Mouse (Mus musculus) liver, postnatal 0 days (tissue): ENCODE measurements at regions not wholly inside any gene's neighbourhood (a gene's known extent, or its start where the extent isn't known, plus 50 kb on each side); places are given as distances from the start of the nearest gene placed in this dataset.

Source experiments
- ATAC-seq: fragments of 200-750 bp; cut with Nextera tagmentation; 2 replicates; pipeline ENCODE4 v1.8.0; 2017; ENCODE audit warnings: mild to moderate bottlenecking, moderate library complexity
- DNase-seq: peaks from one replicate; pipeline ENCODE4 v3.0.0-alpha.2; 2016
- H3K27ac ChIP-seq: fragments of 300-500 bp; sonication (generic); 2 replicates; pipeline ENCODE4 v1.5.1; 2014; ENCODE audit warnings: antibody characterized with exemption, moderate library complexity, mild to moderate bottlenecking, low read depth
- H3K27me3 ChIP-seq: fragments of 300-500 bp; sonication (generic); 2 replicates; pipeline ENCODE4 v1.6.1; 2014; ENCODE audit warnings: low read length, control low read depth, mixed read lengths; ENCODE audit not compliant: insufficient read depth
- H3K36me3 ChIP-seq: fragments of 300-500 bp; sonication (generic); replicated peaks from 2 replicates; pipeline ENCODE4 v1.6.1; 2014; ENCODE audit warnings: mild to moderate bottlenecking, control low read depth, low read length, moderate library complexity, mixed read lengths; ENCODE audit not compliant: insufficient read depth
- H3K4me1 ChIP-seq: fragments of 300-500 bp; sonication (generic); 2 replicates; pipeline ENCODE4 v1.6.1; 2014; ENCODE audit warnings: antibody characterized with exemption, mild to moderate bottlenecking, control low read depth; ENCODE audit not compliant: insufficient read depth
- H3K4me2 ChIP-seq: fragments of 300-500 bp; sonication (generic); 2 replicates; pipeline ENCODE4 v1.6.1; 2014; ENCODE audit warnings: low read depth, mild to moderate bottlenecking, low read length, moderate library complexity, mixed read lengths
- H3K4me3 ChIP-seq: fragments of 300-500 bp; sonication (generic); 2 replicates; pipeline ENCODE4 v1.5.1; 2014; ENCODE audit warnings: low read depth, low read length
- H3K9ac ChIP-seq: fragments of 300-500 bp; sonication (generic); replicated peaks from 2 replicates; pipeline ENCODE4 v1.6.1; 2014; ENCODE audit warnings: mild to moderate bottlenecking, moderate library complexity
- H3K9me3 ChIP-seq: fragments of 300-500 bp; sonication (generic); 2 replicates; pipeline ENCODE4 v1.6.1; 2016; ENCODE audit warnings: mild to moderate bottlenecking, control low read depth, low read length, mixed read lengths
- CTCF ChIP-seq: sonication (generic); IDR thresholded peaks from 2 replicates; pipeline ENCODE4 v1.5.1; 2016; ENCODE audit warnings: antibody characterized with exemption, low read depth
- EP300 ChIP-seq: IDR thresholded peaks from 2 replicates; pipeline ENCODE4 v1.6.1; 2016; ENCODE audit warnings: antibody characterized with exemption, low read depth, mild to moderate bottlenecking
- WGBS: fragments of 180-500 bp; shearing (Covaris S2); extraction: QIAGEN DNeasy Blood & Tissue Kit; methylation state at CpG from one replicate; pipeline ENCODE4 v1.1.7; 2014; ENCODE audit not compliant: insufficient replicate concordance; 5-methylcytosine and 5-hydroxymethylcytosine counted together

GRCm38 (mm10) chr5:120018126-120018525 lies 98.1 kb upstream of the Rbm19 start:
- no peak for TF ChIP-seq CTCF
- no peak for TF ChIP-seq EP300
- H3K4me1 ChIP-seq = no peaks in the 10 kb centered on the region
- H3K27me3 ChIP-seq = no peaks in the 10 kb centered on the region
- no peaks in the 10 kb centered on the region for H3K36me3 ChIP-seq
- DNase-seq (no peak), ATAC-seq (no peak)
- H3K4me2 ChIP-seq = no peak overlapping the region
- no peak overlapping the region for H3K9ac ChIP-seq
- H3K27ac ChIP-seq = no peak overlapping the region
- H3K9me3 ChIP-seq = no peaks in the 10 kb centered on the region
- 42% methylated on average over 2 of the region's 2 CpGs for WGBS
- H3K4me3 ChIP-seq = no peak overlapping the region

GRCm38 (mm10) chr5:120020748-120021147 lies 95.5 kb upstream of the Rbm19 start:
- no peaks in the 10 kb centered on the region for H3K9me3 ChIP-seq
- ATAC-seq (no peak), DNase-seq (no peak)
- WGBS = 71% methylated on average over 5 of the region's 5 CpGs
- no peaks in the 10 kb centered on the region for H3K4me1 ChIP-seq
- H3K27ac ChIP-seq = no peak overlapping the region
- H3K27me3 ChIP-seq = no peaks in the 10 kb centered on the region
- no peaks in the 10 kb centered on the region for H3K36me3 ChIP-seq
- no peak overlapping the region for H3K4me3 ChIP-seq
- TF ChIP-seq EP300 (no peak), CTCF (no peak)
- no peak overlapping the region for H3K4me2 ChIP-seq
- no peak overlapping the region for H3K9ac ChIP-seq

- no peaks in the 10 kb centered on the region for H3K9me3 ChIP-seq
- no peak overlapping the region for H3K27ac ChIP-seq
- TF ChIP-seq CTCF (no peak), EP300 (no peak)
- H3K36me3 ChIP-seq = no peaks in the 10 kb centered on the region
- no peak overlapping the region for H3K4me2 ChIP-seq
- 82% methylated on average over 5 of the region's 5 CpGs for WGBS
- ATAC-seq (no peak), DNase-seq (no peak)
- H3K4me1 ChIP-seq = no peaks in the 10 kb centered on the region
- H3K4me3 ChIP-seq = no peak overlapping the region
- H3K27me3 ChIP-seq = no peaks in the 10 kb centered on the region
- H3K9ac ChIP-seq = no peak overlapping the region
Observed at GRCm38 (mm10) chr5:120022276-120022675, 94.0 kb upstream of the Rbm19 start.

- H3K27ac ChIP-seq = no peak overlapping the region
- H3K27me3 ChIP-seq = no peaks in the 10 kb centered on the region
- DNase-seq (no peak), ATAC-seq (no peak)
- no peaks in the 10 kb centered on the region for H3K4me1 ChIP-seq
- no peak overlapping the region for H3K4me3 ChIP-seq
- no peak overlapping the region for H3K4me2 ChIP-seq
- no peaks in the 10 kb centered on the region for H3K36me3 ChIP-seq
- no peak overlapping the region for H3K9ac ChIP-seq
- no peak for TF ChIP-seq CTCF
- TF ChIP-seq EP300 = no peak
- H3K9me3 ChIP-seq = no peaks in the 10 kb centered on the region
- WGBS = 2% methylated on average over 9 of the region's 10 CpGs
Observed at GRCm38 (mm10) chr5:120024071-120024470, 92.2 kb upstream of the Rbm19 start.

- Histone ChIP-seq H3K27ac (no peak overlapping the region), H3K4me2 (no peak overlapping the region), H3K9me3 (no peaks in the 10 kb centered on the region), H3K9ac (no peak overlapping the region), H3K4me1 (no peaks in the 10 kb centered on the region), H3K4me3 (no peak overlapping the region), H3K36me3 (no peaks in the 10 kb centered on the region), H3K27me3 (no peaks in the 10 kb centered on the region)
- DNase-seq (no peak), ATAC-seq (no peak)
- TF ChIP-seq EP300 (no peak), CTCF (no peak)
Observed at GRCm38 (mm10) chr5:120025212-120025611, 91.1 kb upstream of the Rbm19 start.

GRCm38 (mm10) chr5:120030904-120031303 lies 85.4 kb upstream of the Rbm19 start:
- no peak overlapping the region for H3K9ac ChIP-seq
- DNase-seq (no peak), ATAC-seq (no peak)
- H3K27me3 ChIP-seq = no peaks in the 10 kb centered on the region
- WGBS = 81% methylated on average over 15 of the region's 15 CpGs
- H3K4me2 ChIP-seq = no peak overlapping the region
- no peaks in the 10 kb centered on the region for H3K9me3 ChIP-seq
- H3K36me3 ChIP-seq = no peaks in the 10 kb centered on the region
- no peak for TF ChIP-seq CTCF
- TF ChIP-seq EP300 = no peak
- no peak overlapping the region for H3K4me3 ChIP-seq
- no peaks in the 10 kb centered on the region for H3K4me1 ChIP-seq
- no peak overlapping the region for H3K27ac ChIP-seq

GRCm38 (mm10) chr5:120031614-120032013 lies 84.7 kb upstream of the Rbm19 start:
- Histone ChIP-seq H3K27ac (no peak overlapping the region), H3K4me3 (no peak overlapping the region), H3K9ac (no peak overlapping the region), H3K27me3 (no peaks in the 10 kb centered on the region), H3K9me3 (no peaks in the 10 kb centered on the region), H3K4me2 (no peak overlapping the region), H3K4me1 (no peaks in the 10 kb centered on the region), H3K36me3 (no peaks in the 10 kb centered on the region)
- DNase-seq (no peak), ATAC-seq (no peak)
- WGBS = 43% methylated on average over 4 of the region's 4 CpGs
- TF ChIP-seq CTCF (no peak), EP300 (no peak)
